Mouse (Mus musculus) myocyte (in vitro differentiated cells): ENCODE data around the gene Cdh1. TPM values are rescaled to one million over a fixed set of nuclear protein-coding genes. Genes with fewer than 3 reads are reported as not detected.
A peak's percentile ranks its signal among the peaks of the same experiment; 100 is the strongest.

Source experiments
- H3K27me3 ChIP-seq: one replicate; pipeline ENCODE4 v1.6.1; 2011; ENCODE audit not compliant: control insufficient read depth, insufficient read depth, insufficient read length
- H3K36me3 ChIP-seq: one replicate; pipeline ENCODE4 v1.6.1; 2011; ENCODE audit not compliant: control insufficient read depth, insufficient read depth
- H3K4me2 ChIP-seq: one replicate; pipeline ENCODE4 v1.6.1; 2011; ENCODE audit warnings: low read depth, control low read depth
- H3K4me3 ChIP-seq: one replicate; pipeline ENCODE4 v1.5.1; 2011; ENCODE audit warnings: mild to moderate bottlenecking, control low read depth, moderate library complexity
- H3K79me2 ChIP-seq: one replicate; pipeline ENCODE4 v1.6.1; 2011; ENCODE audit not compliant: control insufficient read depth, insufficient read depth
- H3ac ChIP-seq: one replicate; pipeline ENCODE4 v1.6.1; 2011; ENCODE audit not compliant: control insufficient read depth, insufficient read length
- CEBPB ChIP-seq: IDR thresholded peaks from 2 replicates; pipeline ENCODE4 v1.6.1; 2011; ENCODE audit warnings: mild to moderate bottlenecking, moderate library complexity; ENCODE audit not compliant: poor library complexity, insufficient read depth, severe bottlenecking
- E2F4 ChIP-seq: IDR thresholded peaks from one replicate; pipeline ENCODE4 v1.6.1; 2011; ENCODE audit warnings: mild to moderate bottlenecking, control low read depth, moderate library complexity; ENCODE audit not compliant: insufficient read depth
- MAX ChIP-seq: IDR thresholded peaks from one replicate; pipeline ENCODE4 v1.6.1; 2011; ENCODE audit warnings: low read depth, mild to moderate bottlenecking, control low read depth
- MYOD1 ChIP-seq, 3 experiments: IDR thresholded peaks; one replicate each; pipeline ENCODE4 v1.6.1; 2011; ENCODE audit warnings: control low read depth in 2 of 3, low read depth in 2 of 3, mild to moderate bottlenecking in 2 of 3, moderate library complexity in 1 of 3; ENCODE audit not compliant: insufficient read length in 2 of 3, control insufficient read depth in 1 of 3
- MYOG ChIP-seq, 3 experiments: IDR thresholded peaks; one replicate each; pipeline ENCODE4 v1.6.1; 2011; ENCODE audit warnings: control low read depth in 2 of 3, low read depth in 2 of 3, mild to moderate bottlenecking in 2 of 3; ENCODE audit not compliant: insufficient read length in 2 of 3, control insufficient read depth in 1 of 3, insufficient read depth in 1 of 3
- POLR2A ChIP-seq: IDR thresholded peaks from one replicate; pipeline ENCODE4 v1.6.1; 2011; ENCODE audit warnings: low read depth, mild to moderate bottlenecking, control low read depth, moderate library complexity; ENCODE audit not compliant: insufficient read length
- POLR2AphosphoS2 ChIP-seq: IDR thresholded peaks from one replicate; pipeline ENCODE4 v1.6.1; 2011; ENCODE audit warnings: low read depth, control low read depth; ENCODE audit not compliant: insufficient read length
- REST ChIP-seq: IDR thresholded peaks from one replicate; pipeline ENCODE4 v1.6.1; 2011; ENCODE audit warnings: mild to moderate bottlenecking, control low read depth, moderate library complexity; ENCODE audit not compliant: insufficient read depth, insufficient read length
- SRF ChIP-seq: IDR thresholded peaks from one replicate; pipeline ENCODE4 v1.6.1; 2011; ENCODE audit warnings: low read depth; ENCODE audit not compliant: control insufficient read depth, insufficient read length
- TCF12 ChIP-seq: IDR thresholded peaks from one replicate; pipeline ENCODE4 v1.6.1; 2011; ENCODE audit warnings: mild to moderate bottlenecking, control low read depth; ENCODE audit not compliant: poor library complexity, insufficient read depth, severe bottlenecking
- TCF3 ChIP-seq: IDR thresholded peaks from one replicate; pipeline ENCODE4 v1.6.1; 2011; ENCODE audit warnings: low read depth, control low read depth; ENCODE audit not compliant: insufficient read length
- USF1 ChIP-seq: IDR thresholded peaks from one replicate; pipeline ENCODE4 v1.6.1; 2011; ENCODE audit warnings: low read depth, mild to moderate bottlenecking, control low read depth, moderate library complexity
- polyA plus RNA-seq: library from polyadenylated mRNA; unstranded; fragments of >200 nt; fragmentation: generic; extraction: Trizol; gene quantifications from one replicate; pipeline ENCODE4 v1.2.1, GENCODE M21; 2012; ENCODE audit warnings: missing spikeins

Cdh1 gene
- polyA plus RNA-seq, 1 experiment, result 0.11 TPM

GRCm38 (mm10) chr8:106620488-106620887 lies 17.3 kb downstream of the Cdh1 start:
- H3ac ChIP-seq, result no peak overlapping the region
- H3K79me2 ChIP-seq, result no peaks in the 10 kb centered on the region
- peak overlapping the region; percentile 82 for H3K4me2 ChIP-seq

GRCm38 (mm10) chr8:106623016-106623415 lies 19.9 kb downstream of the Cdh1 start:
- Histone ChIP-seq H3K4me3 (no peak overlapping the region), H3K4me2 (peak overlapping the region; percentile 59), H3ac (no peak overlapping the region), H3K36me3 (no peaks in the 10 kb centered on the region), H3K27me3 (no peaks in the 10 kb centered on the region), H3K79me2 (no peaks in the 10 kb centered on the region)
- TF ChIP-seq REST (no peak), POLR2AphosphoS2 (no peak), MAX (no peak), TCF3 (no peak), CEBPB (no peak)

More at GRCm38 (mm10) chr8:106620488-106620887, 17.3 kb downstream of the Cdh1 start:
- Histone ChIP-seq H3K4me3 (peak overlapping the region; percentile 8), H3K27me3 (no peaks in the 10 kb centered on the region), H3K36me3 (no peaks in the 10 kb centered on the region)
- TF ChIP-seq CEBPB (no peak), SRF (no peak), MYOD1 (IDR thresholded peaks at IDR 0.05; ENCODE audit: control insufficient read depth in 1 of 3, insufficient read length in 2 of 3, low read depth in 2 of 3) (peak in 2 of 3 experiments; percentile 27 to 79), MYOG (IDR thresholded peaks at IDR 0.05; ENCODE audit: control insufficient read depth in 1 of 3, insufficient read depth in 1 of 3, insufficient read length in 2 of 3, low read depth in 2 of 3) (peak in 1 of 3 experiments; percentile 43), TCF3 (no peak)

DNA sequence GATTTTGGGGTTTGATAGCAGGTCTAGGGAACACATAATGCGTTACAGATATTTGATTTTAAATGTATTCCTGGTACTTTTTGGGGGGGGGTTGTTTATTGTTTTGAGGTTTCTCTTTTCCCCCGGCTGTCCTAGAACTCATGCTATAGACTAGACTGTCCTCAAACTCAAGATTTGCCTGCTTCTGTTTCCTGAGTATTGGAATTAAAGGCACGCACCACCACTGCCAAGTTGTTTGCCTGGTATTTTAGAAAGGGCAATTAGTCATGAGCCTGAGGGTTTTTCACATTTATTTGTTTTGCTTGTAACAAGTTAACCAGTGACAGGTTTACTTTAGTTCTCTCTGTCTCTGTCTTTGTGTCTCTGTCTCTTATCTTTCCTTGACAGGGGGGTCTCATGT lies 20.3 kb downstream of the Cdh1 start:
- no peak overlapping the region for H3ac ChIP-seq
- TF ChIP-seq MAX (no peak), TCF3 (no peak), POLR2AphosphoS2 (no peak), USF1 (no peak), SRF (no peak)
- peak overlapping the region; percentile 59 for H3K4me2 ChIP-seq
- H3K4me3 ChIP-seq, result no peak overlapping the region
- H3K27me3 ChIP-seq, result no peaks in the 10 kb centered on the region
- H3K79me2 ChIP-seq, result no peaks in the 10 kb centered on the region
- no peaks in the 10 kb centered on the region for H3K36me3 ChIP-seq

DNA sequence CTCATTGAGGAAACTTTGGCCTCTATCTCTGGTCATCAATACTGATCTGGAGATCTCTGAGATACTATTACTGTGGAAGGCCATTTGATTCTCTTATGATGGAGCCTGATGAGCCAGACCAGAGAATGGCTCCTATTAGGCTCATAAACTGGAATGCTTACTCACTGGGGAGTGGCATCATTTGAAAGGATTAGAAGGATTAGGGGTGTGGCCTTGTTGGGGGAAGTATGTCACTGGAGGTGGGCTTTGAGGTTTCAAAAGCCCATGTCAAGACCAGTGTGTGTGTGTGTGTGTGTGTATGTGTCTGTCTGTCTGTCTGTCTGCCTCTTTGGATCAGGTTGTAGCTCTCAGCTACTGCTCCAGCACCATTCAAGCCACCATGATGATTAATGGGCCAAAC lies 20.8 kb downstream of the Cdh1 start:
- H3K79me2 ChIP-seq, result no peaks in the 10 kb centered on the region
- H3K36me3 ChIP-seq, result no peaks in the 10 kb centered on the region
- TF ChIP-seq POLR2A (no peak), USF1 (no peak), SRF (no peak), TCF3 (no peak), CEBPB (no peak), E2F4 (no peak), TCF12 (no peak), MYOD1 (IDR thresholded peaks at IDR 0.05; ENCODE audit: control insufficient read depth in 1 of 3, insufficient read length in 2 of 3, low read depth in 2 of 3) (no peak), MAX (no peak), POLR2AphosphoS2 (no peak), MYOG (IDR thresholded peaks at IDR 0.05; ENCODE audit: control insufficient read depth in 1 of 3, insufficient read depth in 1 of 3, insufficient read length in 2 of 3, low read depth in 2 of 3) (no peak), REST (no peak)
- H3ac ChIP-seq, result no peak overlapping the region
- no peak overlapping the region for H3K4me3 ChIP-seq
- H3K27me3 ChIP-seq, result no peaks in the 10 kb centered on the region
- peak overlapping the region; percentile 59 for H3K4me2 ChIP-seq

GRCm38 (mm10) chr8:106624743-106625142 lies 21.6 kb downstream of the Cdh1 start:
- Histone ChIP-seq H3ac (no peak overlapping the region), H3K4me2 (no peak overlapping the region), H3K27me3 (no peaks in the 10 kb centered on the region), H3K4me3 (no peak overlapping the region), H3K36me3 (no peaks in the 10 kb centered on the region), H3K79me2 (no peaks in the 10 kb centered on the region)
- TF ChIP-seq E2F4 (no peak), TCF12 (no peak), USF1 (no peak), REST (no peak), CEBPB (peak; percentile 56; the same call in 1 of the 2 replicates), MYOG (IDR thresholded peaks at IDR 0.05; ENCODE audit: control insufficient read depth in 1 of 3, insufficient read depth in 1 of 3, insufficient read length in 2 of 3, low read depth in 2 of 3) (no peak), POLR2A (no peak), TCF3 (no peak)

GRCm38 (mm10) chr8:106626096-106626865 lies 23.1 kb downstream of the Cdh1 start:
- Histone ChIP-seq H3K36me3 (no peaks in the 10 kb centered on the region), H3K79me2 (no peaks in the 10 kb centered on the region), H3K4me2 (no peak overlapping the region), H3ac (no peak overlapping the region), H3K27me3 (no peaks in the 10 kb centered on the region), H3K4me3 (no peak overlapping the region)
- no peak for TF ChIP-seq MYOG (IDR thresholded peaks at IDR 0.05; ENCODE audit: control insufficient read depth in 1 of 3, insufficient read depth in 1 of 3, insufficient read length in 2 of 3, low read depth in 2 of 3)
- peak in 1 of 3 experiments; percentile 16 for TF ChIP-seq MYOD1 (IDR thresholded peaks at IDR 0.05; ENCODE audit: control insufficient read depth in 1 of 3, insufficient read length in 2 of 3, low read depth in 2 of 3)
